Mouse (Mus musculus): ENCODE results near the gene Pdxk. TPM values are rescaled to one million over a fixed set of nuclear protein-coding genes. Genes with fewer than 3 reads are reported as not detected.
"Not testable (repeated sequence)": the region's sequence is repeated elsewhere in the genome, so short reads cannot be mapped to it uniquely, and the experiment has no call there.

Gene Pdxk
- polyA plus RNA-seq, 1 experiment from 2014 or later, result 24.8 TPM

GRCm38 (mm10) chr10:78420929-78421328 lies 43.8 kb downstream of the Pdxk start:
- TF ChIP-seq CTCF (IDR thresholded peaks at IDR 0.05), result no peak
- DNase-seq (ENCODE audit: low read depth, low spot score), result no peak

DNA sequence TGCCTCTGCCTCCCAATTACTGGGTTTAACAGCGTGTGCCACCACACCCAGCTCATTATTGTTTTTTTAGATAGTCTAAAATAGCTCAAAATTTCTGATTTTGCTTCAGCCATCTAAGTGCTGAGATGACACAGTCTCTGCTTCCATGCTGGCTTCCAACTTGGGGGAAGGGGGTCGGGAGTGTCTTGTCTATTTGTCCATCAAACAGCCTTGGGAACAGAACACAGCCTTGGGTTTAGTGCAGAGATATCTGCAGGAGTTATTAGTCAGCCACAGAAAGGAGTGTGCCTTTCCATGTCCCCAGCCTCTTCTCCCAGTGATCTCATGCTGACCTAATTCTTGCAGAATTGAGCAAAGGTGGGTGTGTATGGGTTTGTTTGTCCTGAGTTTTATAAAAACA lies 46.0 kb downstream of the Pdxk start:
- CTCF ChIA-PET, result no interaction called here
- POLR2A ChIA-PET, result no interaction called here
- in situ Hi-C loops (cut with MboI; ENCODE audit: low pct_unique_long_range_greater_than_20kb), result no loop called here
- no peak for ATAC-seq
- no peak for DNase-seq (ENCODE audit: low read depth, low spot score)
- no peaks in the 10 kb centered on the region for H3K27me3 ChIP-seq
- TF ChIP-seq CTCF (IDR thresholded peaks at IDR 0.05), result no peak

More at GRCm38 (mm10) chr10:78420929-78421328, 43.8 kb downstream of the Pdxk start:
- no peaks in the 10 kb centered on the region for H3K27me3 ChIP-seq
- ChIA-PET POLR2A (no interaction called here), CTCF (interaction anchor here (1.7 to 1.8 kb wide), 2 partner anchors 9 to 20 kb away, joined by 3 to 5 read pairs; partner anchors contain the start of gene Rrp1)
- ATAC-seq, result no peak
- in situ Hi-C loops (cut with MboI; ENCODE audit: low pct_unique_long_range_greater_than_20kb), result no loop called here

DNA sequence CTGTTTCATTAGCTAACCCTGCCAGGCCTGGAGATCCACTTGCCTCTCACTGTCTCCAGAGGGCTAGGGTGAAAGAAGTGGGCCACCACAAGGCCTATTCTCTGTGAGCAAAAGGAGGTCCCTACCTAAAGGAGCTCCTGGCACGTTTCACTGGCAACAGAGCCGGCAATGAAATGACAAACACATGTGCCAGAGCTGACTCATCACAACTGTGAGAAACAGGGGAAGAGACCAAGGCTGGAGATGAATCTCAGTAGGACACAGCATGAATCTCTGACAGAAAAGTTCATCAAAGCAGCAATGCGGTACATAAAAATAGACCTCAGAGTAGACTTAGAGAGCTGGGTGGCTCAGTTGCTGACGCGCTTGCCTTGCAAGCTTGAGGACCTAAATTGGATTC lies 46.9 kb downstream of the Pdxk start:
- ChIA-PET CTCF (no interaction called here), POLR2A (no interaction called here)
- in situ Hi-C loops (cut with MboI; ENCODE audit: low pct_unique_long_range_greater_than_20kb), result no loop called here
- ATAC-seq (no peak), DNase-seq (ENCODE audit: low read depth, low spot score) (no peak)
- no peaks in the 10 kb centered on the region for H3K27me3 ChIP-seq
- TF ChIP-seq CTCF (IDR thresholded peaks at IDR 0.05), result no peak

DNA sequence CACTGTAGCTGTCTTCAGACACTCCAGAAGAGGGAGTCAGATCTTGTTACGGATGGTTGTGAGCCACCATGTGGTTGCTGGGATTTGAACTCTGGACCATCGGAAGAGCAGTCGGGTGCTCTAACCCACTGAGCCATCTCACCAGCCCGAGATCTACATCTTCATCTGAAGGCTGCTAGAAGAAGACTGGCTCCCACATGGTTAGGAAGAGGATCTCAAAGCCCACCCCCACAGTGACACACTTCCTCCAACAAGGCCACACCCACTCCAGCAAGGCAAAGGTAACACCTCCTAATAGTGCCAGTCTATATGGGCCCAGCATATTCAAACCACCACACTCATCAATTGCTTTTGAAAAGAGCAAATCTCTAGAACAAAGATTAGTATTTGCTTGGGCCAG lies 49.8 kb downstream of the Pdxk start:
- ATAC-seq; DNase-seq (ENCODE audit: low read depth, low spot score); in situ Hi-C loops (cut with MboI; ENCODE audit: low pct_unique_long_range_greater_than_20kb); H3K27me3 ChIP-seq: not testable (repeated sequence)
- POLR2A ChIA-PET, result interaction anchor here (1.3 kb wide), 1 partner anchor 8 kb away, joined by 3 read pairs; no protein-coding TSS in a partner anchor
- CTCF ChIA-PET, result interaction anchor here (1.8 kb wide), 1 partner anchor 136 kb away, joined by 5 read pairs; no protein-coding TSS in a partner anchor

DNA sequence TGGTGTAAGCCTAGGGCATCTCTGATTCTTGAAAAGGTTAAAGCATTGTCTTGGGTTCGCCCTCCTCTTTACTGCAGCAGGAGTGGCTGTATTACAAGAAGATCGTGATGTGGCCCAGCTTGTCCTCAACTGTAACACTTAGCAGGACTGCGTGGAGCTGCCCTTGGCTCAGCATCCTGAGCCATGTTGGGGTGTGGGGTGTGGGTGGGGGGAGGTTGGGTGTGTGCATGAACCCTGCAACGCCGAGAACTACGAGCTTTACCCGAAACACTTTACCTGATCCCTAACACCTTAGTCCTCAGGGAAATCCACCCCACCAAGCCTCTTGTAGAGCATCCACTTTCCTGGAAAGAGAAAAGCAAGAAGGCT lies 51.6 kb downstream of the Pdxk start:
- ATAC-seq, result no peak
- in situ Hi-C loops (cut with MboI; ENCODE audit: low pct_unique_long_range_greater_than_20kb), result no loop called here
- DNase-seq (ENCODE audit: low read depth, low spot score), result no peak

GRCm38 (mm10) chr10:78412319-78413151 lies 52.2 kb downstream of the Pdxk start, which contains the start of gene Rrp1:
Gene Rrp1 (minus strand): TSS chr10:78413043.
- in situ Hi-C loops (cut with MboI; ENCODE audit: low pct_unique_long_range_greater_than_20kb), result no loop called here
- CTCF ChIA-PET, result interaction anchor here (0.7 to 2.1 kb wide), 16 partner anchors 8 to 122 kb away, joined by 3 to 14 read pairs (median 4); no protein-coding TSS in a partner anchor
- POLR2A ChIA-PET, result interaction anchor here (0.9 to 1.9 kb wide), 4 partner anchors 12 to 49 kb away, joined by 3 to 7 read pairs (median 5); no protein-coding TSS in a partner anchor

More for the DNA sequence above, 51.6 kb downstream of the Pdxk start:
- no peaks in the 10 kb centered on the region for H3K27me3 ChIP-seq
- ChIA-PET POLR2A (interaction anchor here (0.9 to 1.9 kb wide), 5 partner anchors 12 to 49 kb away, joined by 3 to 7 read pairs (median 3); no protein-coding TSS in a partner anchor), CTCF (interaction anchor here (0.9 to 2.1 kb wide), 15 partner anchors 11 to 134 kb away, joined by 3 to 14 read pairs (median 4); no protein-coding TSS in a partner anchor)
- TF ChIP-seq CTCF (IDR thresholded peaks at IDR 0.05), result no peak

DNA sequence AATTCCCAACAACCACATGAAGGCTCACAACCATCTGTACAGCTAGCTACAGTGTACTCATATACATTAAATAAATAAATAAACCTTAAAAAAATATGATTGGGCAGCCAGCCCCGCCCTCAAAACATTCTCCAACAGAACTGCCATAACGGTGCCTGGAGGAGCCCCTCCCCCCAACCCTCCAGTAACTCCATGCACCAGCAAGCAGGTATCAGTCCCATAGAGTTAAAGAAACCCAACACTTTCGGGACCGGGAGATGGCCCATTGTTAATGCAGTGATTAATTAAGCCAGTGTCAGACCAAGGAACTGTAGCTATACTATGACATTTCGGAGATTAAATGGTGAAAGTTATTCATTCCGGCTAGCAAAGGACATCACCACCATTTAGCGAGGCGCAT lies 52.9 kb downstream of the Pdxk start:
- ATAC-seq (no peak), DNase-seq (ENCODE audit: low read depth, low spot score) (no peak)
- no peak for TF ChIP-seq CTCF (IDR thresholded peaks at IDR 0.05)
- ChIA-PET POLR2A (interaction anchor here (1.9 kb wide), 1 partner anchor 14 kb away, joined by 7 read pairs; no protein-coding TSS in a partner anchor), CTCF (interaction anchor here (0.8 to 2.1 kb wide), 6 partner anchors 8 to 34 kb away, joined by 3 to 6 read pairs (median 4); no protein-coding TSS in a partner anchor)
- in situ Hi-C loops (cut with MboI; ENCODE audit: low pct_unique_long_range_greater_than_20kb), result no loop called here
- H3K27me3 ChIP-seq, result no peaks in the 10 kb centered on the region

More at GRCm38 (mm10) chr10:78412319-78413151, 52.2 kb downstream of the Pdxk start, which contains the start of gene Rrp1:
- no peak for TF ChIP-seq CTCF (IDR thresholded peaks at IDR 0.05)
- ATAC-seq (peak; percentile 44), DNase-seq (ENCODE audit: low read depth, low spot score) (no peak)
- no peaks in the 10 kb centered on the region for H3K27me3 ChIP-seq

GRCm38 (mm10) chr10:78409035-78409788 lies 55.6 kb downstream of the Pdxk start:
- CTCF ChIA-PET, result interaction anchor here (0.6 to 1.5 kb wide), 3 partner anchors 10 to 131 kb away, joined by 3 to 4 read pairs (median 3); no protein-coding TSS in a partner anchor
- POLR2A ChIA-PET, result interaction anchor here (0.9 to 1.0 kb wide), 2 partner anchors 147 to 165 kb away, joined by 3 read pairs; partner anchors contain the start of gene Trappc10
- ATAC-seq (peak; percentile 48), DNase-seq (ENCODE audit: low read depth, low spot score) (no peak)
- H3K27me3 ChIP-seq, result no peaks in the 10 kb centered on the region
- no peak for TF ChIP-seq CTCF (IDR thresholded peaks at IDR 0.05)
- in situ Hi-C loops (cut with MboI; ENCODE audit: low pct_unique_long_range_greater_than_20kb), result no loop called here

DNA sequence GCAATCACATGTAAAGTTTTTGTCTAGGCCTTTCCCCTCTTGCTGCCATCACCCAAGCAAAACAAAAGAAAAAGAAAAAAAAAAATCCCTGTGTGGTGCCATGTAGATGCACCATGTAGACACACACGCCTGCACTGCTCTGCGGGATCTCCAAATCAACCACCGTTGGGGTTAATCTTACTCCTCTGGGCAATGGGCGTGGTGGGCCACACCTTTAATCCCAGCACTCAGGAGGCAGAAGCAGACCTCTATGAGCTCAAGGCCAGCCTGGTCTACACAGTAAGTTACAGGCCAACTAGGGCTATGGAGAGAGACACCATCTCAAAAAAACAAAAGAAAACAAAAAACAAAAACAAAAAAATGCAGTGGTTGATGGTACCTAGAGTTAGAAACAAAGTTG lies 57.6 kb downstream of the Pdxk start:
- in situ Hi-C loops (cut with MboI; ENCODE audit: low pct_unique_long_range_greater_than_20kb), result no loop called here
- no peak for TF ChIP-seq CTCF (IDR thresholded peaks at IDR 0.05)

GRCm38 (mm10) chr10:78406152-78406551 lies 58.6 kb downstream of the Pdxk start:
- CTCF ChIA-PET, result no interaction called here
- no peak for DNase-seq (ENCODE audit: low read depth, low spot score)
- in situ Hi-C loops (cut with MboI; ENCODE audit: low pct_unique_long_range_greater_than_20kb), result no loop called here
- TF ChIP-seq CTCF (IDR thresholded peaks at IDR 0.05), result no peak
- no peaks in the 10 kb centered on the region for H3K27me3 ChIP-seq
- POLR2A ChIA-PET, result no interaction called here
- ATAC-seq, result no peak

More for the DNA sequence above, 57.6 kb downstream of the Pdxk start:
- no peak for DNase-seq (ENCODE audit: low read depth, low spot score)
- H3K27me3 ChIP-seq, result no peaks in the 10 kb centered on the region
- CTCF ChIA-PET, result no interaction called here
- POLR2A ChIA-PET, result no interaction called here
- ATAC-seq, result no peak
